Mouse (Mus musculus) spleen, adult 12 weeks (tissue): Measurements from ENCODE around the gene Slc6a6.
A peak's percentile ranks its signal among the peaks of the same experiment; 100 is the strongest.

Experiments
- DNase-seq: peaks from one replicate; pipeline ENCODE4 v3.0.0; 2022; ENCODE audit warnings: low spot score

Slc6a6 gene

DNA sequence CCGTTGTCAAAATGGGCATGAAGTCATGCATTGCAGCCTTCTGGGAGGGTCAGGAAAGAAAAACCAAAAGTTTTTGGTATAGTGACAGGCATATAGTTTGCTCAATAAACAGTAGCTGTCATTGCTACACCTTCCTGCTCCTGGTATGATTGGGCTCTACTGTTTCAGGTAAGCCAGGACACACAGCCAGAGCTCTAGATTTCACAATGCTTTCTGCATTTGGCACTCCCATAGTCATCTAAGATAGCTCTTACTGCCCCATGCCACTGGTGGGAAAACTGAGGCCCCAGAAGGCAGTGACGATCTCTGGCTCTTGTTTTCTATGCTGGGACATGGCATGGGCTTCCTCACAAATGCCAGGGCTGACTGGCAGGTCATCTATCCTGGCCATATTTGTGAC is 19.6 kb downstream of the Slc6a6 start:
- DNase-seq = no peak

GRCm38 (mm10) chr6:91704446-91704845 is 20.6 kb downstream of the Slc6a6 start:
- DNase-seq = no peak

DNA sequence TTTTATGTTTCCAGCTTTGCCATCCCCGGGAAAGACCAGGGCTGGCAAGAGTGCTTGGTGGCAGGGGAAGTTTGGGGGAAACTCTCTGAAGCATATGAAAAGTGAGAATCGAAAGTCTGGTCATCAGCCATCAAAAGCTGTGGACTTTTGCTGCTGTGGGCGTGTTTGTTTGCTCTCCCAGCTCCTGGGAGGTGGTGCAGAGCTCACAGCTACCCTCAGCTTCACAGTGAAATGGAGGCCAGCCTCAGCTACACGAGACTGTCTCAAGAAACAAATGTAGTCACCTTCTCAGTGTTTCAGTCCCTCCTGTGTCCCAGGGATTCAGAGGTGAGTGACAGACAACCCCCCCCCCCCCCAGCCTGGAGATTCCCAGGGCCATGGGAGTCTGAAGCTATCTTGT is 21.8 kb downstream of the Slc6a6 start:
- DNase-seq = no peak

DNA sequence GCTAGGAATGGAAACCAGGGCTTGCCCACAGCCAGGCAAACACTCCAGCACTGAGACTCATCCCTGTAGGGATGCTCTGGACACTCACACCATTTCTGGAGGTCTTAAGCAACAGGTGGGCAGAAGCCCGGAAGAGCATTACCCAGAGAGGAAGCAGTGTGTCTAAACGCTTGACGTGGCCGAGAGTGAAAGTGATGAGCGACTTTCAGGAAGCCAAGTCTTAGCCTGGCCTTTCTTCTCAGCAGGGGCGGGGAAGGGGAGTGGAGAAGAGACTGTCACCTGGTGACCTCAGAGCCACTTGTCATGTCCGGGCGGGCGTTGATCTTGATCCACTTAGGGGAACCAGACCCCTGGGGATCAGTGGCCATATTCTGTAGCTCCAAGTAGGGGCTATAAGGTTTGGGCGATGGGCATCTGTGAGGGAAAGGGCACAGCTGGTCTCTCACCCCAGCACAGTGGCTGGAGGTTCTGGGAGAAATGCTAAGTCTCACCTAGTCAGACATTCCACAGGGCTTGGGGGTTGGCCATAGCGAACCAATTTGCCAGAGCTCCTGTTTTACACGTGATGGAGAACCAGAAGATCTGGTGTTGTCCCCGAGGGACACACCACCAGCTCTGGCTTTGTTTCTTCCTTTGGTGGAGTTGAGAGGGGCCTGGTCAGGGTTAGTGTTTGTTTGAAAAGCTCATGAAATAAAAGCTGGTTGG is 22.4 kb downstream of the Slc6a6 start:
- DNase-seq = peak; percentile 38

- no peak for DNase-seq
Observed at GRCm38 (mm10) chr6:91707276-91707885, 23.5 kb downstream of the Slc6a6 start.

- no peak for DNase-seq
Observed at GRCm38 (mm10) chr6:91707886-91708564, 24.2 kb downstream of the Slc6a6 start.

GRCm38 (mm10) chr6:91708919-91709318 is 25.1 kb downstream of the Slc6a6 start:
- no peak for DNase-seq

- DNase-seq = no peak
Observed at GRCm38 (mm10) chr6:91710345-91710930, 26.6 kb downstream of the Slc6a6 start.

DNA sequence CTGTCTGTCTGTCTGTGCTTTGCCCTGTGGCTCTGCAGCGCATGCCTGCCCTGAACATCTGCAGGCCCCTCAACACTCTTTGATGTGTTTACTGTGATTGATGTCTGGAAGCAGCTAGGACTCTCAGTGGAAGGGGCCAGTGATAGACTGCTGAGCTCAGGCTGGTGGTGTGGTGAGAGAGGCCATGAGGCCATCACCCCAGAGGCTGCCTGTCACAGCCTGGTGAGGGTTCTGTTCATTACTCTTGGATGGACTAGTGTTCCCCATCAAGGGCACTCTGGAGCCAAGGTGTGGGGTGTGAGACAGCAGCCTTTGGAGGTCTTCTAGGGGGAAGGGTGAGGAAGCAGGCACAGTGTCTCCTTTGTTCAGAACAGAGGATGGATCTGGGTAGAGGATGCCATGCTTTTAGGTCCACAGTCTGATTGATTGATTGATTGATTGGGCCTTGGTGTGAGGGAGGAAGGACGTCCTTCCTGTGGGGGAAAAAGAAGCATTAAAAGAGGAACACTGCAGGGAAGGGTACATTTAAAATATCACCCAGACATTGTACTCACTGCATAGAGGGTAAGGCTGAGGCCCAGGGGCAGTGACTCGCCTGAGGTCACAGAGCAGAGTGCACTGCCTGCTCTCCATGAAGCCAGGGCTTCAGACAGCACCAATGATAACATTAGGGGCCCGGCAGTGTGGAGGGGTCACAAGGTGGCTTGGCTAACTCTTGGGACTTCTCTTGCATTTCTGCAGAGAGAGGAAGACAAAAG is 28.4 kb downstream of the Slc6a6 start:
- no peak for DNase-seq

DNA sequence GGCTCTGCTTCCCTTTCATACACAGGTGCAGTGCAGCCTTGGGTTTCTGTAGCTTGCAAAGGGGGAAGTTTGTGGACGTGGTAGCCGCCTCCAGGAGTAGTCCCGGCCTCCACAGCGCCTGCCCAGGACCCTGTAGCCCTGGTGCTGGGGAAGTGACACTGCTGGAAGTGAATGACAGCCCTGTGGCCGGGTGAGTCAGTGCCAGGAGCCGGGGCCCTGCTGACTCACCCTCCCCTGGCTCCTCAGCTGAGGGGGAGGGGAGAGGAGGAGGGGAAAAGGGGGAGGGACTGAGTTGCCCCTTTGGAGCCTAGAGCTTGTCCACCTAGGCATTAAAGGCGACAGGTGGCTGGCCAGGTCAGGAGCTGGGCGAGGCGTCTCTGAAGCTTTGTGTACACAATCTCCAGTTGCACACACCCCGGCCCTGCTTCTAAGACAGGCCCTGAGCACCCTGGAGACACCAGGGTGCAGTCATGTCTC is 29.0 kb downstream of the Slc6a6 start:
- no peak for DNase-seq

- no peak for DNase-seq
Observed at GRCm38 (mm10) chr6:91713370-91713896, 29.6 kb downstream of the Slc6a6 start.

GRCm38 (mm10) chr6:91715023-91715422 is 31.2 kb downstream of the Slc6a6 start:
- DNase-seq = no peak

GRCm38 (mm10) chr6:91715988-91716810 is 32.3 kb downstream of the Slc6a6 start:
- no peak for DNase-seq

GRCm38 (mm10) chr6:91718067-91718466 is 34.2 kb downstream of the Slc6a6 start:
- no peak for DNase-seq

GRCm38 (mm10) chr6:91718603-91719002 is 34.8 kb downstream of the Slc6a6 start:
- no peak for DNase-seq

GRCm38 (mm10) chr6:91719042-91719747 is 35.3 kb downstream of the Slc6a6 start:
- no peak for DNase-seq

GRCm38 (mm10) chr6:91719865-91720533 is 36.1 kb downstream of the Slc6a6 start:
- DNase-seq = no peak

DNA sequence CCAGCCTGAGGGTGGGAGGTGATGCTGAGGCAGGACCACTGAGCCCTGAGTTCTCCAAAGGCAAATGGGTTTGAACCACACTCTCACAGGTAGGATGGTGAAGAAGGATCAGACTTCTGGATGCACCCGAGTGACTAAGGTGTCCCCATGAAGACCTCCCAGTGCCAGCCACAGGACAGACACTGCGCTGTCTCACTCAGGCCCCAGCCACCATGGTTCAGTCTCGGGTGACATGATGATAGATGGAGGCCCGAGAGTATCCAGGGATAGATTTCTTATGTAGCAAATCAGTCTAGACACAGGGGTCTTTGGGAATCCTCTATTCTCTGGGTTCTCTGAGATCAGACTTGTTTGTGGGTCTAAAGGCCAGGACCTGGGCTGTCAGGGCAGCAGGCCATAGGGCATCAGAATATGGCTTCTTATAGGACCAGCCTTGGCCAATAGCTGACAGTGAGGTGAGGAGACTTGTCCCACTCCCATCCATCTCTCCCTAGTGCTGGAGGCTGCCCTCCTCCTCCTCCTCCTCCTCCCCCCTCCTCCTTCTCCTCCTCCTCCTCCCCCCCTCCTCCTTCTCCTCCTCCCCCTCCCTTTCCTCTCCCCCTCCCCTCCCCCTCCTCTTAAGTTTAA is 36.8 kb downstream of the Slc6a6 start:
- no peak for DNase-seq

DNA sequence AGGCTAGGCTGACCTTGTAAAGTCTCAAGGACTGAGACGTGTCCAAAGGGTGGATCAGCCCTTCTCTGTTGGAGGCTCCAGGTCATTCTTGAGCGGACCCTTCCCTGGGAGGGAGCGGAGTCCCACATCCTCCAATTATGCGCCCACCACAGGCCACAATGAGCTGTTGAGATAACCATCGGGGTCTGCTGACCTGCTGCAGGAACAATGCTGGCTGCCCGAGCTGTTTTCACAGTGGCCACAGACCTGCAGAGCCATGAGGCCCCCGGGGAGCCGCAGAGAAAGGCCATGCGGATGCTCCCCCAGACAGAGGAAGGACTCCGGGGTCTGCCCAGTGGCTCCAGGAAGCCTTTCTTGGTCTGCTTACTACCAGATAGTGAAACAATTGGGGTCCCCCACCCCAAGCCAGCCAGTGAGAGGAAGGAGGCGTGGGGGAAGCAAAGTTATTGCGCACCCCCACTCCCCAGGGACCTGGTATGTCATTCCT is 37.4 kb downstream of the Slc6a6 start:
- no peak for DNase-seq
